Mouse (Mus musculus) mesoderm, embryonic 11.5 days (tissue): Measurements from ENCODE around the gene Iqcf5.
A peak's percentile ranks its signal among the peaks of the same experiment; 100 is the strongest.
"Not testable (repeated sequence)": the region's sequence is repeated elsewhere in the genome, so short reads cannot be mapped to it uniquely, and the experiment has no call there.

ENCODE experiments used
- DNase-seq: peaks from one replicate; pipeline ENCODE4 v3.0.0-alpha.2; 2012; ENCODE audit warnings: low read depth, low spot score

Iqcf5 gene

GRCm38 (mm10) chr9:106481075-106481474 lies 33.3 kb upstream of the Iqcf5 start:
- DNase-seq: no peak

- no peak for DNase-seq
These were observed 32.7 kb upstream of the Iqcf5 start for GRCm38 (mm10) chr9:106481676-106482075.

- no peak for DNase-seq
These were observed 31.7 kb upstream of the Iqcf5 start for GRCm38 (mm10) chr9:106482578-106483115.

GRCm38 (mm10) chr9:106483136-106483535 lies 31.2 kb upstream of the Iqcf5 start:
- DNase-seq: no peak

- DNase-seq: no peak
These were observed 30.8 kb upstream of the Iqcf5 start for GRCm38 (mm10) chr9:106483606-106484005.

- DNase-seq: no peak
These were observed 29.3 kb upstream of the Iqcf5 start for GRCm38 (mm10) chr9:106485076-106485475.

GRCm38 (mm10) chr9:106487602-106488001 lies 26.8 kb upstream of the Iqcf5 start:
- not testable (repeated sequence) for DNase-seq

GRCm38 (mm10) chr9:106499667-106500066 lies 14.7 kb upstream of the Iqcf5 start, which contains the start of gene Iqcf1:
TSS of gene Iqcf1 (plus strand) at chr9:106499967.
- no peak for DNase-seq

- DNase-seq: no peak
These were observed 12.5 kb upstream of the Iqcf5 start for GRCm38 (mm10) chr9:106501846-106502245.

- no peak for DNase-seq
These were observed 10.1 kb upstream of the Iqcf5 start for GRCm38 (mm10) chr9:106504246-106504645.

- no peak for DNase-seq
These were observed 5.0 kb upstream of the Iqcf5 start for GRCm38 (mm10) chr9:106509356-106509755.

- DNase-seq: no peak
These were observed 1.5 kb upstream of the Iqcf5 start for GRCm38 (mm10) chr9:106512729-106513450.

GRCm38 (mm10) chr9:106513566-106513965 lies 807 bp upstream of the Iqcf5 start:
- no peak for DNase-seq

- no peak for DNase-seq
These were observed 5.1 kb downstream of the Iqcf5 start for GRCm38 (mm10) chr9:106519433-106519832.

GRCm38 (mm10) chr9:106519909-106520308 lies 5.5 kb downstream of the Iqcf5 start:
- DNase-seq: no peak

- DNase-seq: peak; percentile 67
These were observed 17.5 kb downstream of the Iqcf5 start for GRCm38 (mm10) chr9:106531833-106532232.

- DNase-seq: no peak
These were observed 19.9 kb downstream of the Iqcf5 start for GRCm38 (mm10) chr9:106534296-106534695.

- DNase-seq: no peak
These were observed 20.6 kb downstream of the Iqcf5 start for GRCm38 (mm10) chr9:106534975-106535374.

GRCm38 (mm10) chr9:106561531-106561930 lies 47.2 kb downstream of the Iqcf5 start, which contains the start of gene Iqcf3:
TSS of gene Iqcf3 (minus strand) at chr9:106561631.
- DNase-seq: no peak

- DNase-seq: no peak
These were observed 47.9 kb downstream of the Iqcf5 start for GRCm38 (mm10) chr9:106562291-106562690.

GRCm38 (mm10) chr9:106564025-106564424 lies 49.7 kb downstream of the Iqcf5 start:
- no peak for DNase-seq
